Mouse (Mus musculus) ovary, adult 18-20 months (tissue): Measurements from ENCODE around the gene Acin1.

Experiments
- DNase-seq: peaks from one replicate; pipeline ENCODE4 v3.0.0; 2022; ENCODE audit warnings: low spot score, mixed read lengths

The Acin1 gene

GRCm38 (mm10) chr14:54686522-54687143, at the start of gene Acin1:
Gene Acin1, minus strand, starts transcription at chr14:54686931.
- DNase-seq: peak; percentile 99

- no peak for DNase-seq
Observed at GRCm38 (mm10) chr14:54735221-54735620, 48.5 kb upstream of the Acin1 start.

GRCm38 (mm10) chr14:54734004-54734403, 47.3 kb upstream of the Acin1 start:
- DNase-seq: no peak

- DNase-seq: no peak
Observed at GRCm38 (mm10) chr14:54732206-54732605, 45.5 kb upstream of the Acin1 start.

GRCm38 (mm10) chr14:54730305-54730704, 43.6 kb upstream of the Acin1 start:
- no peak for DNase-seq

GRCm38 (mm10) chr14:54728823-54729653, 42.3 kb upstream of the Acin1 start:
- no peak for DNase-seq

GRCm38 (mm10) chr14:54727565-54727964, 40.8 kb upstream of the Acin1 start:
- DNase-seq: no peak

- DNase-seq: no peak
Observed at GRCm38 (mm10) chr14:54724049-54724448, 37.3 kb upstream of the Acin1 start.

- DNase-seq: no peak
Observed at GRCm38 (mm10) chr14:54721711-54722110, 35.0 kb upstream of the Acin1 start.

- DNase-seq: no peak
Observed at GRCm38 (mm10) chr14:54720654-54721350, 34.1 kb upstream of the Acin1 start.

- DNase-seq: no peak
Observed at GRCm38 (mm10) chr14:54720041-54720440, 33.3 kb upstream of the Acin1 start.

GRCm38 (mm10) chr14:54715402-54715801, 28.7 kb upstream of the Acin1 start:
- no peak for DNase-seq

GRCm38 (mm10) chr14:54714617-54715081, 27.9 kb upstream of the Acin1 start:
- DNase-seq: no peak

GRCm38 (mm10) chr14:54714121-54714520, 27.4 kb upstream of the Acin1 start:
- peak; percentile 29 for DNase-seq

- no peak for DNase-seq
Observed at GRCm38 (mm10) chr14:54712861-54713260, 26.1 kb upstream of the Acin1 start.

GRCm38 (mm10) chr14:54712074-54712473, 25.3 kb upstream of the Acin1 start, which contains the start of gene Cebpe:
Gene Cebpe, minus strand, starts transcription at chr14:54712174.
- no peak for DNase-seq

GRCm38 (mm10) chr14:54709054-54709453, 22.3 kb upstream of the Acin1 start:
- DNase-seq: no peak

- no peak for DNase-seq
Observed at GRCm38 (mm10) chr14:54706589-54707320, 20.0 kb upstream of the Acin1 start.

GRCm38 (mm10) chr14:54705844-54706243, 19.1 kb upstream of the Acin1 start:
- peak; percentile 63 for DNase-seq

GRCm38 (mm10) chr14:54703207-54703606, 16.5 kb upstream of the Acin1 start:
- DNase-seq: no peak

- peak; percentile 50 for DNase-seq
Observed at GRCm38 (mm10) chr14:54701298-54701697, 14.6 kb upstream of the Acin1 start.

GRCm38 (mm10) chr14:54699586-54699985, 12.9 kb upstream of the Acin1 start:
- DNase-seq: no peak
